Mouse (Mus musculus): Measurements from ENCODE around the gene Olfr1392. TPM values are rescaled to one million over a fixed set of nuclear protein-coding genes. Genes with fewer than 3 reads are reported as not detected.

Olfr1392 gene
- total and polyA plus RNA-seq, 2 experiments, result 0.09 TPM; not detected in 1

GRCm38 (mm10) chr11:49263149-49263548, 21.9 kb upstream of the Olfr1392 start:
- Histone ChIP-seq H3K4me3 (ENCODE audit: insufficient read depth, low read depth, low read length) (no peak overlapping the region), H3K27ac (replicated peaks; ENCODE audit: insufficient read depth, low read depth, low read length) (peak overlapping the region; percentile 56; the same call in 1 of the 2 replicates), H3K4me1 (ENCODE audit: control insufficient read depth, insufficient read depth, low read length) (peaks cover 54% of the 10 kb centered on the region), H3K79me2 (ENCODE audit: control insufficient read depth, insufficient read depth, low read length) (peaks cover 16% of the 10 kb centered on the region), H3K36me3 (ENCODE audit: control insufficient read depth, insufficient read depth, low read length) (no peaks in the 10 kb centered on the region; the same call in 1 of the 2 replicates), H3K9ac (ENCODE audit: low read depth, low read length) (0 out of 2 replicates have a peak overlapping the region, but pooled peaks have one; percentile 4), H3K27me3 (ENCODE audit: control insufficient read depth, insufficient read depth, low read length) (no peaks in the 10 kb centered on the region)
- no peak for TF ChIP-seq POLR2A (IDR thresholded peaks at IDR 0.05; ENCODE audit: extremely low read depth, insufficient read depth, low read length)
- no peak for TF ChIP-seq CTCF (IDR thresholded peaks at IDR 0.05; ENCODE audit: low read depth, low read length)
- WGBS, result 29% methylated on average over 6 of the region's 6 CpGs
- peak; percentile 51 for DNase-seq (ENCODE audit: extremely low read depth, low read depth, low spot score)

DNA sequence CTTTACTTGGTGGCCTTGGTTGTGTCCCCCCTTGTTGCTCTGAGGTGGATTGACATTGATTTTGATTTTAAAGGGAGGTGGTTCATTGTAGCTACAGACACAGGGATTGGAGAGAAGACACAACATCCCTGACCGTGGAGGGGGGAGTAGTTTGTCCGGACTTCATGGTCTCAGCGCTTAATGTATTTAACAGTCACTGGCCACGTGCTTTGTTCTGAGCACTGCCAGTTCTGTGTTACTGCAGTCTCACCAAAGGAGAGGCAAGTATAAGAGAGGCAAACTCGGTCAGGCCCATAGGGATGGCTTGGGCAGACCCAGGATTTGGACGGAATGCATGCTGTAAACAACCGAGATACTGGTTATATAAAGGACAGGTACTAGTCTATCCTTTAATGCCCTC, 21.0 kb upstream of the Olfr1392 start:
- H3K27ac ChIP-seq (replicated peaks; ENCODE audit: insufficient read depth, low read depth, low read length), result no peak overlapping the region
- H3K9ac ChIP-seq (ENCODE audit: low read depth, low read length), result no peak overlapping the region
- no peak for DNase-seq (ENCODE audit: extremely low read depth, low read depth, low spot score)
- TF ChIP-seq CTCF (IDR thresholded peaks at IDR 0.05; ENCODE audit: low read depth, low read length), result no peak
- TF ChIP-seq POLR2A (IDR thresholded peaks at IDR 0.05; ENCODE audit: extremely low read depth, insufficient read depth, low read length), result no peak
- peaks cover 54% of the 10 kb centered on the region for H3K4me1 ChIP-seq (ENCODE audit: control insufficient read depth, insufficient read depth, low read length)
- peaks cover 16% of the 10 kb centered on the region for H3K79me2 ChIP-seq (ENCODE audit: control insufficient read depth, insufficient read depth, low read length)
- H3K36me3 ChIP-seq (ENCODE audit: control insufficient read depth, insufficient read depth, low read length), result no peaks in the 10 kb centered on the region; the same call in 1 of the 2 replicates
- WGBS, result 91% methylated on average over 7 of the region's 7 CpGs
- H3K4me3 ChIP-seq (ENCODE audit: insufficient read depth, low read depth, low read length), result no peak overlapping the region
- H3K27me3 ChIP-seq (ENCODE audit: control insufficient read depth, insufficient read depth, low read length), result no peaks in the 10 kb centered on the region

GRCm38 (mm10) chr11:49264622-49265021, 20.5 kb upstream of the Olfr1392 start:
- Histone ChIP-seq H3K27me3 (ENCODE audit: control insufficient read depth, insufficient read depth, low read length) (no peaks in the 10 kb centered on the region), H3K4me3 (ENCODE audit: insufficient read depth, low read depth, low read length) (no peak overlapping the region), H3K4me1 (ENCODE audit: control insufficient read depth, insufficient read depth, low read length) (peaks cover 52% of the 10 kb centered on the region), H3K9ac (ENCODE audit: low read depth, low read length) (no peak overlapping the region), H3K79me2 (ENCODE audit: control insufficient read depth, insufficient read depth, low read length) (peaks cover 16% of the 10 kb centered on the region), H3K36me3 (ENCODE audit: control insufficient read depth, insufficient read depth, low read length) (no peaks in the 10 kb centered on the region; the same call in 1 of the 2 replicates), H3K27ac (replicated peaks; ENCODE audit: insufficient read depth, low read depth, low read length) (no peak overlapping the region)
- WGBS, result 63% methylated on average over 11 of the region's 11 CpGs
- no peak for DNase-seq (ENCODE audit: extremely low read depth, low read depth, low spot score)
- TF ChIP-seq CTCF (IDR thresholded peaks at IDR 0.05; ENCODE audit: low read depth, low read length) (no peak), POLR2A (IDR thresholded peaks at IDR 0.05; ENCODE audit: extremely low read depth, insufficient read depth, low read length) (no peak)

DNA sequence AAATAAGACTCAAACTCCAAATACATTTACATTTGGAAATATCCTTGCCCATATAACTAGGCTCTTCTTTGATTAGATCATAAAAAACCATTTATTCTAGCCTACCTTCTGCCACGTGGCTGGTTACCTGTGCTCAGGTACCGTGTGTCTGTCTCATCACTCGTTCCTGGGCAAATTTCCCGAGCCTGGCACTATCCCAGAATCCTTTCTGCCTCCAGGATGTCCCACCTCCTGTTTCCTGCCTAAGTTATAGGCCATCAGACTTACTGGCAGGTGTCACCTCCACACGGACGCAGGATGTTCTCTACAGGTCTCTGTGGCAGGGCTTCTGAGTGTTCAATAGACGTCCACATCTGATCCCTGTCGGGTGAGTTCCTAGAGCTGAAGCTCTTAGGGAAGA, 20.0 kb upstream of the Olfr1392 start:
- Histone ChIP-seq H3K27me3 (ENCODE audit: control insufficient read depth, insufficient read depth, low read length) (no peaks in the 10 kb centered on the region), H3K4me3 (ENCODE audit: insufficient read depth, low read depth, low read length) (no peak overlapping the region), H3K36me3 (ENCODE audit: control insufficient read depth, insufficient read depth, low read length) (no peaks in the 10 kb centered on the region; the same call in 1 of the 2 replicates), H3K27ac (replicated peaks; ENCODE audit: insufficient read depth, low read depth, low read length) (no peak overlapping the region), H3K79me2 (ENCODE audit: control insufficient read depth, insufficient read depth, low read length) (peaks cover 16% of the 10 kb centered on the region), H3K4me1 (ENCODE audit: control insufficient read depth, insufficient read depth, low read length) (peaks cover 48% of the 10 kb centered on the region), H3K9ac (ENCODE audit: low read depth, low read length) (no peak overlapping the region)
- DNase-seq (ENCODE audit: extremely low read depth, low read depth, low spot score), result no peak
- TF ChIP-seq CTCF (IDR thresholded peaks at IDR 0.05; ENCODE audit: low read depth, low read length) (no peak), POLR2A (IDR thresholded peaks at IDR 0.05; ENCODE audit: extremely low read depth, insufficient read depth, low read length) (no peak)
- 45% methylated on average over 8 of the region's 8 CpGs for WGBS

DNA sequence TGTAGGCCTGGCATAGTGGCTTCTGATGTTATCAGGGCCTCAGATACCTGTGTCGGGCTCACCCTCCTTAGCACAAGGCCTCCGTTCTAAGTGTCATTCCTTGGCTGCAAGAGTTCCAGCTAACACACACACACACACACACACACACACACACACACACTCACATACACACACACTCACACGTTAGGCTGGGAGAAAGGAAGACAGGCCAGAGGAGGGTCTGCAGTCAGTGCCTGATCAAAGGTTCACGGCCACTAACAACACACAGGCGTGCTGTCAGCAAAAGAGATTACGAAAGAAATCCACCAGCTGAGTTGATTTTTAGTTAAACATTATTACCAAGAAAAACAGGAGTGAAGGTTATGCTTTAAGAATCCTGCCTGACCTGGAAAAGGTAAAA, 18.4 kb upstream of the Olfr1392 start:
- H3K9ac ChIP-seq (ENCODE audit: low read depth, low read length), result peak overlapping the region; percentile 48
- DNase-seq (ENCODE audit: extremely low read depth, low read depth, low spot score), result peak; percentile 95
- 27% methylated on average over 6 of the region's 6 CpGs for WGBS
- no peaks in the 10 kb centered on the region; the same call in 1 of the 2 replicates for H3K36me3 ChIP-seq (ENCODE audit: control insufficient read depth, insufficient read depth, low read length)
- H3K79me2 ChIP-seq (ENCODE audit: control insufficient read depth, insufficient read depth, low read length), result peaks cover 15% of the 10 kb centered on the region
- TF ChIP-seq CTCF (IDR thresholded peaks at IDR 0.05; ENCODE audit: low read depth, low read length) (no peak), POLR2A (IDR thresholded peaks at IDR 0.05; ENCODE audit: extremely low read depth, insufficient read depth, low read length) (no peak)
- H3K27me3 ChIP-seq (ENCODE audit: control insufficient read depth, insufficient read depth, low read length), result no peaks in the 10 kb centered on the region
- peak overlapping the region; percentile 88 for H3K27ac ChIP-seq (replicated peaks; ENCODE audit: insufficient read depth, low read depth, low read length)
- H3K4me1 ChIP-seq (ENCODE audit: control insufficient read depth, insufficient read depth, low read length), result peaks cover 34% of the 10 kb centered on the region
- no peak overlapping the region for H3K4me3 ChIP-seq (ENCODE audit: insufficient read depth, low read depth, low read length)

GRCm38 (mm10) chr11:49267316-49267715, 17.8 kb upstream of the Olfr1392 start:
- no peak overlapping the region for H3K4me3 ChIP-seq (ENCODE audit: insufficient read depth, low read depth, low read length)
- TF ChIP-seq POLR2A (IDR thresholded peaks at IDR 0.05; ENCODE audit: extremely low read depth, insufficient read depth, low read length) (no peak), CTCF (IDR thresholded peaks at IDR 0.05; ENCODE audit: low read depth, low read length) (no peak)
- no peaks in the 10 kb centered on the region for H3K36me3 ChIP-seq (ENCODE audit: control insufficient read depth, insufficient read depth, low read length)
- peaks cover 28% of the 10 kb centered on the region for H3K4me1 ChIP-seq (ENCODE audit: control insufficient read depth, insufficient read depth, low read length)
- H3K9ac ChIP-seq (ENCODE audit: low read depth, low read length), result peak overlapping the region; percentile 5; the same call in 1 of the 2 replicates
- DNase-seq (ENCODE audit: extremely low read depth, low read depth, low spot score), result peak; percentile 68
- 30% methylated on average over 10 of the region's 10 CpGs for WGBS
- H3K79me2 ChIP-seq (ENCODE audit: control insufficient read depth, insufficient read depth, low read length), result peaks cover 9% of the 10 kb centered on the region
- H3K27me3 ChIP-seq (ENCODE audit: control insufficient read depth, insufficient read depth, low read length), result no peaks in the 10 kb centered on the region
- peak overlapping the region; percentile 70 for H3K27ac ChIP-seq (replicated peaks; ENCODE audit: insufficient read depth, low read depth, low read length)
